Comparison of ENCODE assay signal across 8 mouse cellular contexts in genomic region chr14:32160563-32160962, GRCm38 (mm10). TPM values are rescaled to one million over a fixed set of nuclear protein-coding genes. Genes with fewer than 3 reads are reported as not detected.
DNase-seq lines count a peak whose midpoint lies in the region; ATAC-seq and TF ChIP-seq lines count a peak whose summit lies in the region.

No protein-coding gene starts in this region.

- DNase-seq in lung, postnatal 14 days, result no peak
- DNase-seq in limb, embryonic 11.5 days (ENCODE audit: low spot score), result no peak
- DNase-seq in urinary bladder, postnatal 25 days (ENCODE audit: low spot score), result no peak
- no peak for DNase-seq in spleen, postnatal 36 days (ENCODE audit: low spot score in 2 of 2)
- no peak for DNase-seq in ovary, postnatal 36 days (ENCODE audit: low spot score)

- WGBS in lung, embryonic 15.5 days, result 20% methylated on average over 7 of the region's 7 CpGs
- 47% methylated on average over 7 of the region's 7 CpGs for WGBS in limb, embryonic 11.5 days
- WGBS in small intestine, adult 2 months, result 3% methylated on average over 7 of the region's 7 CpGs

- H3K36me3 ChIP-seq in lung, embryonic 15.5 days, result no peaks in the 10 kb centered on the region
- H3K36me3 ChIP-seq in limb, embryonic 11.5 days (ENCODE audit: control insufficient read depth, insufficient read depth, low read length), result no peaks in the 10 kb centered on the region
- H3K36me3 ChIP-seq in small intestine, adult 2 months (ENCODE audit: control insufficient read depth, insufficient read depth, low read length), result no peaks in the 10 kb centered on the region

- H3K4me2 ChIP-seq in lung, embryonic 15.5 days, result peak overlapping the region; percentile 69
- H3K4me2 ChIP-seq in limb, embryonic 11.5 days (ENCODE audit: low read depth, severe bottlenecking), result peak overlapping the region; percentile 92

- peaks cover 43% of the 10 kb centered on the region for H3K4me1 ChIP-seq in lung, embryonic 15.5 days
- H3K4me1 ChIP-seq in embryonic fibroblast, embryonic 13.5 days (ENCODE audit: control insufficient read depth, insufficient read depth, low read length), result peaks cover 3% of the 10 kb centered on the region
- H3K4me1 ChIP-seq in limb, embryonic 11.5 days (ENCODE audit: control insufficient read depth, insufficient read depth, low read length), result peaks cover 6% of the 10 kb centered on the region
- peaks cover 15% of the 10 kb centered on the region; the same call in 1 of the 2 replicates for H3K4me1 ChIP-seq in small intestine, adult 2 months (ENCODE audit: control insufficient read depth, insufficient read depth, insufficient read length, low read length)

- no peaks in the 10 kb centered on the region for H3K27me3 ChIP-seq in lung, embryonic 15.5 days
- no peaks in the 10 kb centered on the region for H3K27me3 ChIP-seq in limb, embryonic 11.5 days (ENCODE audit: control insufficient read depth, insufficient read depth, low read length)
- no peaks in the 10 kb centered on the region for H3K27me3 ChIP-seq in small intestine, adult 2 months (ENCODE audit: control insufficient read depth, insufficient read depth, low read length)

- H3K4me3 ChIP-seq in lung, embryonic 15.5 days, result peak overlapping the region; percentile 74
- H3K4me3 ChIP-seq in embryonic fibroblast, embryonic 13.5 days (ENCODE audit: insufficient read depth, low read length), result peak overlapping the region; percentile 89
- H3K4me3 ChIP-seq in limb, embryonic 11.5 days (ENCODE audit: low read depth, low read length), result peak overlapping the region; percentile 66
- H3K4me3 ChIP-seq in small intestine, adult 2 months (ENCODE audit: low read depth, low read length), result peak overlapping the region; percentile 94

- no peak for ATAC-seq in lung, embryonic 15.5 days (ENCODE audit: borderline replicate concordance, extremely low read depth, low FRiP score, low TSS enrichment)
- no peak for ATAC-seq in limb, embryonic 11.5 days (ENCODE audit: insufficient number of reproducible peaks, low FRiP score, low TSS enrichment, low read depth)

- no peak for TF ChIP-seq CTCF in embryonic fibroblast, embryonic 13.5 days (IDR thresholded peaks at IDR 0.05; ENCODE audit: borderline replicate concordance, insufficient read depth, low read length)
- TF ChIP-seq CTCF in small intestine, adult 2 months (IDR thresholded peaks at IDR 0.05; ENCODE audit: extremely low read depth, insufficient read length, insufficient replicate concordance, low read depth, low read length), result no peak

- peak overlapping the region; percentile 93 for H3K9ac ChIP-seq in lung, embryonic 15.5 days
- peak overlapping the region; percentile 84 for H3K9ac ChIP-seq in limb, embryonic 11.5 days (ENCODE audit: low read length)

- no peaks in the 10 kb centered on the region for H3K9me3 ChIP-seq in lung, embryonic 15.5 days
- H3K9me3 ChIP-seq in limb, embryonic 11.5 days (ENCODE audit: control insufficient read depth, low read length), result no peaks in the 10 kb centered on the region

- no peak for TF ChIP-seq POLR2A in embryonic fibroblast, embryonic 13.5 days (IDR thresholded peaks at IDR 0.05; ENCODE audit: low read depth, low read length)
- TF ChIP-seq POLR2A in small intestine, adult 2 months (IDR thresholded peaks at IDR 0.05; ENCODE audit: low read depth, low read length), result no peak

- no peak overlapping the region for H3K27ac ChIP-seq in lung, embryonic 15.5 days
- H3K27ac ChIP-seq in embryonic fibroblast, embryonic 13.5 days (ENCODE audit: insufficient read depth, low read length), result peak overlapping the region; percentile 74; the same call in 1 of the 2 replicates
- no peak overlapping the region for H3K27ac ChIP-seq in limb, embryonic 11.5 days (replicated peaks; ENCODE audit: low read depth, low read length)
- peak overlapping the region; percentile 97 for H3K27ac ChIP-seq in small intestine, adult 2 months (ENCODE audit: insufficient read depth, low read depth, low read length)

RNA-seq across cellular contexts. Expression of gene Ncoa4, which starts 0.9 kb away (rescaled TPM):
- 97.6 and 100 TPM in 2 replicates for polyA plus RNA-seq in lung, embryonic 15.5 days (2015; fragmentation: Nextera tagmentation; extraction: Ambion mirVana)
- polyA plus RNA-seq in embryonic fibroblast, embryonic 13.5 days (2011; ENCODE audit: insufficient read length, low read depth, missing spikeins), result 84.1 and 85.6 TPM in 2 replicates
- 82.5 and 83.2 TPM in 2 replicates for polyA plus RNA-seq in limb, embryonic 11.5 days (2014; fragmentation: Nextera tagmentation; extraction: Ambion mirVana)
- polyA plus RNA-seq in small intestine, adult 2 months (2012; rRNA removed), result 22.8 and 52.9 TPM in 2 replicates

RNA-seq across cellular contexts. Expression of gene Msmb, which starts 18.7 kb away (rescaled TPM):
- not detected in 2 replicates for polyA plus RNA-seq in lung, embryonic 15.5 days (2015; fragmentation: Nextera tagmentation; extraction: Ambion mirVana)
- not detected in 2 replicates for polyA plus RNA-seq in embryonic fibroblast, embryonic 13.5 days (2011; ENCODE audit: insufficient read length, low read depth, missing spikeins)
- polyA plus RNA-seq in limb, embryonic 11.5 days (2014; fragmentation: Nextera tagmentation; extraction: Ambion mirVana), result not detected in 2 replicates
- not detected in 2 replicates for polyA plus RNA-seq in small intestine, adult 2 months (2012; rRNA removed)

RNA-seq across cellular contexts. Expression of gene Timm23, which starts 41.1 kb away (rescaled TPM):
- 252 and 264 TPM in 2 replicates for polyA plus RNA-seq in lung, embryonic 15.5 days (2015; fragmentation: Nextera tagmentation; extraction: Ambion mirVana)
- polyA plus RNA-seq in embryonic fibroblast, embryonic 13.5 days (2011; ENCODE audit: insufficient read length, low read depth, missing spikeins), result 80.3 and 103 TPM in 2 replicates
- polyA plus RNA-seq in limb, embryonic 11.5 days (2014; fragmentation: Nextera tagmentation; extraction: Ambion mirVana), result 310 and 333 TPM in 2 replicates
- polyA plus RNA-seq in small intestine, adult 2 months (2012; rRNA removed), result 158 and 177 TPM in 2 replicates

RNA-seq across cellular contexts. Expression of gene Parg, which starts 41.2 kb away (rescaled TPM):
- 37.9 and 39.7 TPM in 2 replicates for polyA plus RNA-seq in lung, embryonic 15.5 days (2015; fragmentation: Nextera tagmentation; extraction: Ambion mirVana)
- 51.8 and 64.2 TPM in 2 replicates for polyA plus RNA-seq in embryonic fibroblast, embryonic 13.5 days (2011; ENCODE audit: insufficient read length, low read depth, missing spikeins)
- polyA plus RNA-seq in limb, embryonic 11.5 days (2014; fragmentation: Nextera tagmentation; extraction: Ambion mirVana), result 62.4 and 76.0 TPM in 2 replicates
- 2.4 and 3.0 TPM in 2 replicates for polyA plus RNA-seq in small intestine, adult 2 months (2012; rRNA removed)

Comparison
In these comparisons a context has a peak if more than half of its experiments do, and no peak if none do; other contexts are left out.
1. H3K27ac ChIP-seq: peak in embryonic fibroblast, embryonic 13.5 days (single experiment) and small intestine, adult 2 months (single experiment); none in lung, embryonic 15.5 days (single experiment) and limb, embryonic 11.5 days (single experiment).
2. Peak in every context shown above with its lines, with median percentiles within 50 percentile points of each other: H3K4me3 ChIP-seq.